Mouse (Mus musculus) thymus, postnatal 14 days (tissue): ENCODE measurements around the gene Dnajc11.

Experiments
- DNase-seq: peaks from one replicate; pipeline ENCODE4 v3.0.0; 2021

Gene Dnajc11

DNA sequence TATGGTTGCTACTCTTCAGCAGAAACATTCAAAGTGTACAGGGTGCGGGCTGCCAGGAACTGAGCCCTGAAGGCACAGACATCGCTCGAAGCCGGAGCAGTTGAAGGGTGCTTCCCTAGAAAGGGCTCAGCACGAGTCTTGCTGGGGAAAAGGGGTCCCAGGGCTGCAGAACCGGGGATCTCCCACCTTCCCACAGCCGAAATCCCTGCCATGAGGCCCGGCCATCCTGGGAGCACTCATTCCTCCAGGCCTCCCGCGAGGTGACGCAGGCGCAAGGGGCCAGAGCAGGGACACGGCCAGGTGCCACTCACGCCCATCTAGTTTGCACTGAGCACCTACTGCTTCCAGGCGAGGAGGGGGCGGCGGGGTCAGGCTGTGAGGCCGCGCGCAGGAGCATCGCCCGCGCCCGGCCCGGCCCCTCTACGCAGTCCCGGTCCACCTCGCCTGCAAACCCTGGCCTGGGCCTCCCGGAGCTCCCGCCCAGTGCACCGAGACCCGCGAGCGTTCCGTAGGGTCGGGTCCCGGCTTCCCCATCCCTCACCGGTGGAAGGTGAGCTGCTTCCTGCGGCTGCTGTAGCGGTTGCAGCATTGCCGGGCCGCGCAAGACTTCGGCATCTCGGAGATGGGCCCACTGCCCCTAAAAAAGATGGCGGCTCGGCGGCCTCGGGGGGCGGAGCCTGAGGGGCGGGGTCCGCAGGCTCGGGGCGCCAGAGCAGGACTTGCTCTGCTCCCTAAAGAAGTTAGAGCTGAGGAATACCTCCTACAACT lies 55.0 kb downstream of the Dnajc11 start, which contains the start of gene Thap3:
Gene Thap3, minus strand, starts transcription at position 656 of the 768 bp plus-strand sequence.
- DNase-seq: peak; percentile 92

DNA sequence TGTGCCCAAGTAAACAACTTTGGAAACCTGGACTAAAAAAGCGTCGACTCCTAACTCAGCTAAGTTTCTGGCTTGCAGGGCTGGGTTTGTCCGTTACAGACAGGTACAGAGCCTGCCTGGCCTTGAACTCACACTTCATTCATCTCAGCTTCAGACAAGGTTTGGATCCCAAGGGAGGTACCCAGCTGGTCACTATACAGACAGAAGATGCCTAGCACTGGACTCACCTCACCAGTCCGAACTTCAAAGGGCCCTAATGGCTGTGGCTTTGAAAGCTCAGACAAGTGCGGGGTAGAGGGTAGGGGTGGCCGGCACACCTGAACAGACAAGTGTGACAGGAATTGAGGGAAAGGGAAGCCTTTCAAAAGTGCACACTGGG lies 55.6 kb downstream of the Dnajc11 start:
- peak; percentile 26 for DNase-seq

DNA sequence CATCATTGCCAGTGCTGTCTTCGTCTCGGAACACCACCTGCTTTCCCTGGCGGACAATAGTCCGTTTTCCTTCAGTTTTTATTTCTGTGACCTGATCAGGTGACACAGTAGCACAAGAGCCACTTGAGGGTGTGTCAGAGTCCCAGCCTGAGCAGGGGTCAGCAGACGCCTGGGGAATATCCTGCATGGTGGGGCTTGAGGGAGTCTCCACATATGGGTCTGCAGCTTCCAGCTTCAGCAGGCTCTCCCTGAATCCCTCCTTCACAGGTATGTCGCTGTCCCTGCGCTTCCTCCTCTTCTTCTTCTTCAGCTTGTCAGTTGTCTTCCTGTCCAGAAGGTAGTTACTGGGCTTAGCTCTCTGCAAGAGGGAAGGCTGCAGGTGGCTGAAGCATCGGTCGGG lies 58.6 kb downstream of the Dnajc11 start:
- no peak for DNase-seq

DNA sequence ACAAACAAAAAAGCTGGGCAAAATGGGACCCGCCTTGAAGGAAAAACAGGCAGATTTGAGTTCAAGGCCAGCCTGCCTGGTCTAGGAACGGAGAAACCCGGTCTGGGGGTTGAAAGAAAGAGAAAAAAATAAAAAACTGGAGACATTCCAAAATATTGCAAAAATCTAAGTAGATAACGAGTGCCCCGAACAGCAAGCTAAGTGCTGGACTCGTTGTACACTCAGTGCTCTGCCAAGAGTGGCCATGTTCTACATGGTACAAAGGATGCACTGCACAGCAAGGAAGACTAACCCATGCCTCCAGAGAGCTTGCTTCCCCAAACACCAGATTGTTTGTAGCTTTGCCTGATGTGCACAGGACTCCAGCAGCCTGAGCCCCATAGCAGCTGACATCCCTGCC lies 59.5 kb downstream of the Dnajc11 start:
- DNase-seq: no peak

DNA sequence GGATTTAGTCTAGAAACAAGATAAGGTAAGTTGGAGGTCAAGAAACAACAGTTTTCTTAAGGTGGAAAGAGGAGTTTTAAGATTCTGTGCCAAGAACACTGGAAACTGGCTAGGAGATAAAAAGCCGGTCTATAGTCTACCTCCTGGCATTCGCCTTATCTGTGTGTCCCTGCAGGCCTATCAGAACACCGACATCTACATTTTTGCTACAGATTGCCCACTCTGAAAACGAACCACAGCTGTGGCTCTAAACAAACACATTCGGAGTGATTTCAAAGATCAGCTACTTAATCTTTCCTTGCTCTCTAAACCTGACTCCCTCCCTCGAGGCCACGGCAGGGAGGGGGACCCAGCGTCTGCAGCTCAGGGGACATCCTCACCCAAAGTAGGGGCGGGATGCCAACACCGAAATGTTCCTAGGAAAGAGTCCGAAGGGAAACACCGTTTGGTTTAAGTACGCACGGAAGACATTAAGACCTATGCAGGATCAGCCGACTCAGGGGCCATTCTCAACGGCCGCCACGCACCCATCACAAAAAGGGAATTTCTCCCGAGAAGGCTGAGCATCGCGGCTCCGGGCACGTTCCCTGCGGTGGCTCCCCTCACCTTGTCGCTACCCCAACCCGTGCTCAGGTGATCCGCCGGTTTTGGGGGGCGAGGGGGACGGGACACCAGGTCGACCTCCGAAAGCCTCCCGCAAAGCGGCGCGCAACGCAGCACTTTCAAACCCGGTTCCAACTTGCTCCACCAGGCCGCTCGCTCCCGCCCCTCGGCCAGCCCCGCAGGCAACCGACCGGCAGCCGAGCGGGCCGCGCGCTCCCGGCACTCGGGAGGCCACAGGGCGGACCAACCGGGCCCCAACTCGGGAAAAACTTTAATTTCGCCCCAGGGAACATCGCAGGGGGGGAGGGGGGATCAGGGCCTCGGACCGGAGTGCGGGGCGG lies 61.0 kb downstream of the Dnajc11 start:
- peak; percentile 48 for DNase-seq

DNA sequence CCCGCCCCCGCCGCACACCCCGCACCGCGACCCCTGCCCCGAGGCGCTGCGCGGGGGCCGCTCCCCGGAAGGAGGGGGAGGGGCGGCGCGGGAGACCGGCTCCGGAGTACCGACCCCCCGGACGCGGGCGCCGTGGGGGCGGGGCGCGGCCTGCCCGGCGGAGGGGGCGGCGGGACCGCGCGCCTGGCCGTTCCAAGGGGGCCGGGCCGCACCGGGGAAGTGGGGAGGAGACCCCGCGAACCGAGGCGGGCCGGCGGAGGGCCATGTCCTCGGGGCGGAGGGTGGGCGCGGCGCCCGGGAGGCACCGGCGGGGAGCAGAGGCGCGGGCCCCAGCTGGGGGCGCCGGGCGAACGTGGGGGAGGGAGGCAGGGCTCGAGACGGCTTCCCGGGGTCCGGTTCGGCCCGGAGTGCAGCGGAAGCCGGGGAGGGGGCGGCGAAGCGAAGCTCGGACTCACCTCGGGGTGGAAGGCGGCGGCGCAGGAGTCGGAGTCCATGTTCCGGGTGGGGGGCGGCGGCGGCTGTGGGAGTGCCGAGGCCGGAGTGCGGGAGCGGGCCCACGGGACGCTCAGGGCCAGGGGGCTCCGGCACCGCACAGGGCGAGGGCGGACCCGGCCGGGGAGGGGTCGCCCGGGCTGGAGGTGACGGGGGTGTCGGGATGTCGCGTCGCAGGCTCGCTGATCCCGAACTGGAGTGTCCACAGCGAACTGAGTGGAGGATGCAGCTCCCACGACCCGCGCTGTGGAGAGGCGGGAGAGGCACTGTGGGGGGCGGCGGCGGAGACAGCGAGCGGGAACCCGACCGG lies 62.1 kb downstream of the Dnajc11 start:
- peak; percentile 75 for DNase-seq

DNA sequence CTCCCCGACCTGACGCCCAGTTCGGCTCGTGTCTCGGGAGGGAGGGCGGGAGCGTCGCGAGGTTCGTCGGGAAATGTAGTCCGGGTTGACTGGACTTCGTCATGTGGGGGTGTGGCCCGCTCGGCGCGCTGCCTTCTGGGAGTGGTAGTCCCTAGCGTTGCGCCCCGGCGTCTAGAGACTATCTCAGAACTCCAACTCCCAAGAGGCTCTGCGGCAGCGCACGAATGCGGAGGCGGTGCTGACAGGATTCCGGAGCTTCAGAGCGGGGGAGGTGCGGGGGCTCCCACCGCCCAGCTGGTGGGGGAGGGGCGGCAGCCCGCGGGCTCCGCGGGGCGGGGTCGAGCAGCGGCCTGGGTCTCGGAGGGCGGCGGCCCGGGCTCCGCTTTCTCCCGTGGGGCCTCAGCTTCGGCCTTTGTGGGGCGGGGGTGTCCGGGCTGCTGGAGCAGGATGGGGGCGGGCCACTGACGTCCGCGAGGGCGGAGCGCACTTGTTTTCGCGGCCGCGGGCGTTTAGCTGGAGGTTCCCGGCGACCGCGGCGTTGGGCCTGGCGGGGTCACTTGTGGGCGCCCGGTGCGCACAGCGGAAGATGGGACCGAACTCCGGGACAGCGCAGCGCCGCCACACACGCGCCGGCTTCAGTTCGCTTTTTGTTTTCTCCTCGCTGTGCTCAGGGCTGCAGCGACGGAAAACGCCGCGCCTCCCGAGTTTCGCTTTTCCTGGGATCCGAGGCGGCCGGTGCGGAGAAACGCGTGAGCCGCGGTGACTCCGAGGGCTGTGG lies 62.9 kb downstream of the Dnajc11 start, which contains the start of gene Phf13:
Gene Phf13, minus strand, starts transcription at position 86 of the 778 bp plus-strand sequence.
- peak; percentile 99 for DNase-seq

DNA sequence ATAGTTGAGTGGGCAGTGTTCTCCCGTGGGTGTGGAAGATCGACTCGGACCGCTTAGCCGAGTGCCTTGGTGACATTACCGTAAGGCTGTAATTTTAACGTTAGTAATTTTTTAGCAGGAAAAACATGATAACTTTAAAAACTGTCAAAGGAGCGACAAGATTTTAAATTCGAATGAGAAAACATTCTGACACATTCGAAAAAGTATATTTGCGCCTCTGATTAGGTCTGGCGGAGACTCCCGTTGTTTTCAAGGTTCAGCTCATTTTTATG lies 63.4 kb downstream of the Dnajc11 start:
- no peak for DNase-seq

DNA sequence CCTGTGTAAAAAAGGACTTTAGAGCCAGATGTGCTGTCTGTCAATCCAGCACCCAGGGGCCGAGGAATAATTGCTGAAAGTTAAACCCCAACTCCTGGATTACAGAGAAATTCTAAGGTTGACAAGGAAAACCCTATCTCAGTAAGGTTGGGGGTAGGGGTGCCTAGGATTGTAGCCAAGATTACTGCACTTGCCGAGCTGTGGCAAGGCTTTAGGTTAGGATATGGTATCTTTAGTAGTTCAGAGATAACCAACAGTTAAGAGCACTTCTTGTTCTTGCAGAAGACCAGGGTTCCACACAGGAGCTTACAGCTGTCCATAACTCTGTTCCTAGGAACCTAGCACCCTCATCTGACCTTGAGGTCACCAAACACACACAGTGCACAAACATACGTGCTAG lies 64.2 kb downstream of the Dnajc11 start:
- DNase-seq: no peak

DNA sequence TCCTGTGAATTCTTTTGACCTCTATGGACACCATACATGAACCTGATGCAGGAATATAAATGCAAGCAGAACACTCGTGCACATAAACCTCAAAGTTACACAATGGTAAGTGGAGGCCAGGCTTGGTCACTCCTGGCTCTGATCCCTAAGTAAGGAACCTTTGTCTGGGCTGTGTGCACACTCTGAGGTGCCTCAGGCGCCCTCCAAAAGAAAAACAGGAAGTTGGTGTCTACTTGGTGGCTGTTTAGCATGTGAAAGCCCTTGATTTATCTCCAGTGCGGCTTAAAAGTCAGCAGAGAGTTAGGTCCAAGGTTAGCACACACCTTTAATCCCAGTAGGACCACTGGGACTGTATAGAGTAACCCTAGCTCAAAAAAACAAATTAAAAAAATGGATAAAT lies 66.0 kb downstream of the Dnajc11 start:
- DNase-seq: no peak

DNA sequence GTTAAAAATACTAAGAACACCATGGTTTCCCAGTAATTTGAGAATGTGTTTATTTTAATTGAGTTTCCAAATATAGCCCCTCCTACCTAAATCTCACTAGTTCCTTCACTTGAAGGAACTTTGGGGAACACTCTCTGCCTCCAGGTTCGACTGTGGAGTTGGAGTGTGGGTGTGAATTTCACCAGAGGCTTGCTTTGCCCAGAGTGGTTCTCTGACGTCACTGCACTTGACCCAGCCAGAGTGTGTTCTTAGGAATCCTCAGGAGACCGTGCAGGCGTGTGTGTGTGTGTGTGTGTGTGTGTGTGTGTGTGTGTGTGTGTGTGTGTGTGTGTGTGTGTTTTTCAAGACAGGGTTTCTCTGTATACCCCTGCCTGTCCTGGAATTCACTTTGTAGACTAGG lies 67.4 kb downstream of the Dnajc11 start:
- DNase-seq: no peak

DNA sequence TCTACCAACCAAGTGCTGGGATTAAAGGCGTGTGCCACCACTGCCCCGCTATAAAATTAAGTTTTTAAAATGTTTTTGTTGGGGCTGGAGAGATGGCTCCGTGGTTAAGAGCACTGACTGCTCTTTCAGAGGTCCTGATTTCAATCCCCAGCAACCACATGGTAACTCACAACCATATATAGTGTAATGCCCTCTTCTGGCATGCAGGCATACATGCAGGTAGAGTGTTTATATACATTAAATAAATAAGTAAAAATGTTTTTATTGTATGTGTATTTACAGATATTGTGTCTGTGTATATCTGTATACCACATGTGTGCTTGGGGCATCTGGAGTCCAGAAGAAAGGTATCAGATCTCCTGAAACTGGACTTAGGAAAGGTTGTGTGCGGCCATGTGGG lies 67.8 kb downstream of the Dnajc11 start:
- DNase-seq: no peak

DNA sequence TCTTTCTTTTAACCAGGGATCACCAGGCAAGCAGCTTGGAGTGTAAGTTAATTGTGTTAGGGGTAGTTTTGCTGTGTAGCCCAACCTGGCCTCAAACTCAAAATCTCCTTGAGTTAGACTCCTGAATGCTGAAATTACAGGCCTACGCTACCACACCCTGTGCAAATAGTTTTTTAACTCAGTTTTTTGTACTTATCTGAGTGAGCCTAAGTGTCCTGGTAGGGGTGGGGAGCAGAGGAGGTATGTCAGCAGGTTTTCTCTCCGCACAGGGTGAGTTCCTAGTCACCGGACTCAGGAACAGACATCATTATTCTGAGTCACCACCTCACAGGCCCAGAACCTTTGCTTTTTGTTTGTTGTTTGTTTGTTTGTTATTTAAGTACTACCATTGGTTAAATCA lies 68.6 kb downstream of the Dnajc11 start:
- no peak for DNase-seq

DNA sequence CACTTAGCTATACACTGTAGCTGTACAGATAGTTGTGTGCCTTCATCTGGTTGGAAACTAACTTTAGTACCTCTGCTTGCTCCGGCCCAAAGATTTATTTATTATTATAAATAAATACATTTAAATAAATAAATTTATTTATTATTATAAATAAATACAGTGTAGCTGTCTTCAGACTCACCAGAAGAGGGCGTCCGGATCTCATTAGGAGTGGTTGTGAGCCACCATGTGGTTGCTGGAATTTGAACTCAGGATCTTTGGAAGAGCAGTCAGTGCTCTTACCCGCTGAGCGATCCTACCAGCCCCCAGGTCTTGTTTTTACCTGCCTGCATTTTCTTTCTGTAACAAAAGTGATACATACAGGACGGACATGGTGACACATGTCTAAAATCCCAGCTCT lies 72.6 kb downstream of the Dnajc11 start:
- DNase-seq: peak; percentile 30

DNA sequence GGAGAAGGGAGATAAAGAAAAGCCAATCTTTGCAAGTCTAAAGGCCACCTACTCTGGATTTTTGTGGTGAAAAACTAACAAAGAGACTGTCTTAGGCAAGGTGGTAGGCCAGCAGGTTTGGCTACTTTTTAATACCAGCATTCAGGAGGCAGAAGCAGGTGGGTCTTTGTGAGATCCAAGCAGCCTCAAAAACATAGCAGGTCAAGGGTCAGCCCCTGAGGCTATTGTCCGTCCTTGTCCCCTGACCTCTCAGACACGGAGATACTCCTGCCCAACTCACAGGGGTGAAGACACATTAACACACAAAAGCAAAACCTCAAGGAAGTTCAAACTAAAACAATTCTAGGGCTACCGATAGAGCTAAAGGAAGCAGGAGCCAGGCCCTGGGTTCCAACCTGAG lies 73.3 kb downstream of the Dnajc11 start:
- no peak for DNase-seq

DNA sequence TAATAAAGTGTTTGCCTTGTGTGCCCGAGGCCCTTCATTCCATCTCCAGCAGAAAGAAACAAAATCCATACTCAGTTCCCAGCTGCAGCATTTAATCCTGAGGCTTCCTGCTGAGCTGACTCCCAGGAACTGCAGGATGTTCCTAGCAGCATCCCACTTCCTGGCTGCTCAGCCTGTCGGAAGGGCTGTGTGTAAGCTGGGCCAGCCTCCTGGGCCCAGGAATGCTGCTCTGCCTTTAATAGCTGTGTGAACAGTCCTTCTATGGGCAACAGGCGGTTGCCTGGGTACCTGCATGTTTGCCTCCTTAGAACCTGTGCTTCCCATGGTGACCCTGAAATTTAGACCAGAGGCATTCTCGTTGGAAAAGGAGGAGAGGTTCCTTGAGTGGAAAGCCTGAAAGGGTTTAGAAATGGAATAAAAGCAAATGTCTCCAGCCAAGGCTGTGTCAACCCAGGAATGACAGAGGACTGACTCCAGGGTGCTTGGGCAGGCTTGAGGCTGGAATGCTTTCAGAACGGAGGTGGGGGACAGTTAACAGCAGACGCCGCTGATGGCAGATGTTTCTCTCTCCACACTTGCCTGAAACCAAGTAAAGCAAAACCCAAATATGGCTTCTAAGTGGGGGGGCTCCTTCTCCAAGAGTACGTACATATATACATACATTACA lies 74.1 kb downstream of the Dnajc11 start:
- DNase-seq: no peak

DNA sequence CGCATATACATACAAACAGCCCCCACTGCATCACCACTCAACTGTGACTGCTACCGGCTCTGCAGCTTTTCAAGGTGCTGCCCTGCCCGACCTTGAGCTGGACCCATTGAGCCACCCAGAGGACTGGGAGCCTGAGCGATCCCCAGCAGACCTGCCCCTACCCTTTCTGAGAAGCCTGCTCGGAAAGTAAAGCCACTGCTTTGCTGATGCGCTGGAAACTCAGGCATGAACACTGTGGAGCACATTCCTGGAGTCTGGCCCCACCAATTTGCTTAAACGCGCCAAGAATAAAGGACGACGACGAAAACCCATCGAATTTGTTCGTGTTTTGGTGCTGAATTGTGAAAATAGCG lies 74.6 kb downstream of the Dnajc11 start:
- peak; percentile 23 for DNase-seq

DNA sequence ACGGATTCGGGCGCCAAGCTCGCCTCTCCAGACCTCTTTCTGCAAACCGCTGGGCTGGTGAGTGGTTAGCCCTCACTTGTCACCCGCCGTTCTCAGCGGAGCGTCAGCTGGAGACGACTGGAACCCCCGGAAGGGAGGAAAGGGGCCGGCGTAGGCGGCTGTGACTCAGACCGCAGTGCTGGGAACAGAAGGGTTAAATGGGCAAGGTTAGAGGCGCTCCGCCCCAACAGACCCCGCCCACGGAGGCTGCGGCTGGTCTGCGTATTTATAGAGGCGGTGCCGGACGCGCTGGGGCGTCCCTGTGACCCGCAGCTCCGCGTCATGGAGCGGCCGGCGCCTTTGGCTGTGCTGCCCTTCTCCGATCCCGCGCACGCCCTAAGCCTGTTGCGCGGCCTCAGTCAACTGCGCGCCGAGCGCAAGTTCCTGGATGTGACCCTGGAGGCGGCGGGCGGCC lies 75.2 kb downstream of the Dnajc11 start, which contains the start of gene Klhl21:
Gene Klhl21, plus strand, starts transcription at position 182 of the 454 bp plus-strand sequence.
- DNase-seq: peak; percentile 91

DNA sequence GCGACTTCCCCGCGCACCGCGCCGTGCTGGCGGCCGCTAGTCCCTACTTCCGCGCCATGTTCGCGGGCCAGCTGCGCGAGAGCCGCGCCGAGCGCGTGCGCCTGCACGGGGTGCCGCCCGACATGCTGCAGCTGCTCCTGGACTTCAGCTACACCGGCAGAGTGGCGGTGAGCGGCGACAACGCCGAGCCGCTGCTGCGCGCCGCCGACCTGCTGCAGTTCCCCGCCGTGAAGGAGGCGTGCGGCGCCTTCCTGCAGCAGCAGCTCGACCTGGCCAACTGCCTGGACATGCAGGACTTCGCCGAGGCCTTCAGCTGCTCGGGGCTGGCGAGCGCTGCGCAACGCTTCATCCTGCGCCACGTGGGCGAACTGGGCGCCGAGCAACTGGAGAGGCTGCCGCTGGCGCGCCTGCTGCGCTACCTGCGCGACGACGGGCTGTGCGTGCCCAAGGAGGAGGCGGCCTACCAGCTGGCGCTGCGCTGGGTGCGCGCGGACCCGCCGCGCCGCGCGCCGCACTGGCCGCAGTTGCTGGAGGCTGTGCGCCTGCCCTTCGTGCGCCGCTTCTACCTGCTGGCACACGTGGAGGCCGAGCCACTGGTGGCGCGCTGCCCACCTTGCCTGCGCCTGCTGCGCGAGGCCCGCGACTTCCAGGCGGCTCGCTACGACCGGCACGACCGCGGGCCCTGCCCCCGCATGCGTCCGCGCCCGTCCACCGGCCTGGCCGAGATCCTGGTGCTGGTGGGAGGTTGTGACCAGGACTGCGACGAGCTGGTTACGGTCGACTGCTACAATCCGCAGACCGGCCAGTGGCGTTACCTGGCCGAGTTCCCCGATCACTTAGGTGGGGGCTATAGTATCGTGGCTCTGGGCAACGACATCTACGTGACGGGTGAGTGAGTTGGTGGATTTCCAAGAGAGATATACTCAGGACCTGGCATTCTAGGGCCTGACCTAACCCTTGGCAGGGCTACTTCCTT lies 75.9 kb downstream of the Dnajc11 start:
- DNase-seq: peak; percentile 66

DNA sequence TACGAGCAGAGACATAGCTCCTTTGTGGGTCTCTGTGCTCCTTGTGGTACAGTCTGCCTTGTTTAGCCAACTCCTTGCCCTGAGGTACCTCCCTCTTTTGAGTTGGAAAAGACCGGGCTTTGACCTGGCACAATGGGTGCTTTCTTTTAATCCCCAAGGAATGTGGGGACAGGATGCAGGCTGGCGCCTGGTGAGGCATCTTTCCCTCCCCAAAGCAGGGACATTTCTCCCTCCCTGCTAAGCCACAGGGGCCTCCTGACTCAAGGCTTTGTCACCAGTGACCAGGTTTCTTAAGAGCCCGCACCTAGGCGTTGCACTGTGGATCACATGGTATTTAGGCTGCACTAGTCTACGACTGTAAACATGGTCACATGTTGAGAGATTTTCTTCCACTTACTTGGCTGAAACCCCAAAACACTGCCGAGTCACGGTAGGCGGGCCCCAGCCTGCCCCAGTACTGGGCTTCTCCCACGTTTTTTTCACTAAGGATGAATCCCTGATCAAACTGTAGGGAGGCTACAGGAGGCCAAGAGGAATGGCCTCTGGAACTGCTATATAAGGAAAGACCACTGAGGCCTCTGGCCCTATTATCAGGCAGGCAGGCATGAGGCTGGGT lies 76.7 kb downstream of the Dnajc11 start:
- no peak for DNase-seq
